Mouse (Mus musculus) left cerebral cortex, adult 2 months (tissue): ENCODE results near the gene Cntd1. TPM values are rescaled to one million over a fixed set of nuclear protein-coding genes. Genes with fewer than 3 reads are reported as not detected.
"Not testable (repeated sequence)": the region's sequence is repeated elsewhere in the genome, so short reads cannot be mapped to it uniquely, and the experiment has no call there.

ENCODE experiments used
- DNase-seq, 2 experiments: peaks; one replicate each; pipeline ENCODE4 v3.0.0; 2021 to 2022; ENCODE audit warnings: low spot score in 2 of 2, mixed read lengths in 1 of 2; ENCODE audit errors: extremely low spot score in 1 of 2
- H3K27ac ChIP-seq: fragments of 200-600 bp; 2 replicates; pipeline ENCODE4 v1.8.1; 2022
- H3K4me3 ChIP-seq: fragments of 200-600 bp; 2 replicates; pipeline ENCODE4 v1.8.1; 2022
- CTCF ChIP-seq: fragments of 200-600 bp; IDR thresholded peaks from 2 replicates; pipeline ENCODE4 v1.8.1; 2022; ENCODE audit warnings: antibody characterized with exemption, mild to moderate bottlenecking, moderate library complexity
- intact Hi-C: fragments of 180-260 bp; cut with DNase I; formaldehyde crosslinking; loops from one replicate; pipeline ENCODE4 v1.15.1; 2025
- total RNA-seq, 2 experiments: library from RNA; stranded (reverse); gene quantifications; 2 replicates each; pipeline ENCODE4 v1.2.3; 2021

Gene Cntd1
- total RNA-seq, 2 experiments from 2014 or later, result 0.44 to 0.81 TPM

DNA sequence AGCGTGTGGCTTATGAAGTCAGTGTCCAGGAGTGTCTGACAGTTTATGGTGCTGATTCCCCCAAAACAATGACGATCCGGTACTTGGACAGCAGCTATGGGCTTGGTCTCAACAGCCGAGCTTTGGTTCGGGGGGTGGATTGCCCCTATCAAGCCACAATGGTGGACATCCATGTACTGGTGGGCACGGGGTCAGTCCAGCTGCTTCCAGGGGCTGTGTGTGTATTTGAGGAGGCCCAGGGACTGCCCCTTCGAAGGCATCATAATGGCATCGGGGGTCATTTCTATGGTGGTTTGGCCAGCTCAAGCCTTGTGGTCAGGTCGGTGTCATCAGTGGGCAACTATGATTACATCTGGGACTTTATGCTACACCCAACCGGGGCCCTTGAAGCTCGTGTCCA is 47.3 kb downstream of the Cntd1 start:
- H3K27ac ChIP-seq, result no peak overlapping the region
- no peak for DNase-seq
- no peak for TF ChIP-seq CTCF
- intact Hi-C loops, result no loop called here
- H3K4me3 ChIP-seq, result no peak overlapping the region

- no peak overlapping the region for H3K4me3 ChIP-seq
- intact Hi-C loops, result no loop called here
- no peak overlapping the region for H3K27ac ChIP-seq
- no peak for TF ChIP-seq CTCF
- DNase-seq, result no peak
These were observed 48.5 kb downstream of the Cntd1 start for GRCm38 (mm10) chr11:101327311-101327710.

DNA sequence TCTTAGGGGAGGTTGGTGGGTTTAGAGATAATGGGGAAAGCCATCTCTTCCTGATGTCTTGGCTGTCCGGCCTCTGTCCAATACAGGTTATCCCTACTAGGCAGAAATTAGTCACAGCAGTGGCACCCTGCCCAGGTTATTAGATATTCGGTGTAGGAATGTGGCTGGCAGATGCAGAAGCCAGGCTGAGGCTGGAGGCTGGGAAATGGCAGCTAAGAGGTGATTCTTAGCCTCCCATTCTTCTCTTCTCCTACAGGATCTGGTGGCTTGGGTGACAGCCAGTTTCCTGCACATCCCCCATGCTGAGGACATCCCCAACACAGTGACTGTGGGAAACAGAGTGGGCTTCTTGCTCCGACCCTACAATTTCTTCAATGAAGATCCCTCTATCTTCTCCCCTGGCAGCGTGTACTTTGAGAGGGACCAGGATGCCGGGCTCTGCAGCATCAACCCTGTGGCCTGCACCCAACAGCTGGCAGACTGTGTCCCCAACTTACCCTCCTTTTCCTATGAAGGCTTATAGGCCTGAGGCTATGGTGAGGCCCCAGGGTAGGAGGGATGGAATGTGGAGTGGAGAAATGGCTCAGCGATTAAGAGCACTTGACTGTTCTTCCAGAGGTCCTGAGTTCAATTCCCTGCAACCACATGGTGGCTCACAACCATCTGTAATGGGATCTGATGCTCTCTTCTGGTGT is 50.3 kb downstream of the Cntd1 start:
- intact Hi-C loops, result no loop called here
- peak; percentile 21 to 38 for DNase-seq
- Histone ChIP-seq H3K4me3 (no peak overlapping the region), H3K27ac (no peak overlapping the region)
- TF ChIP-seq CTCF, result no peak

DNA sequence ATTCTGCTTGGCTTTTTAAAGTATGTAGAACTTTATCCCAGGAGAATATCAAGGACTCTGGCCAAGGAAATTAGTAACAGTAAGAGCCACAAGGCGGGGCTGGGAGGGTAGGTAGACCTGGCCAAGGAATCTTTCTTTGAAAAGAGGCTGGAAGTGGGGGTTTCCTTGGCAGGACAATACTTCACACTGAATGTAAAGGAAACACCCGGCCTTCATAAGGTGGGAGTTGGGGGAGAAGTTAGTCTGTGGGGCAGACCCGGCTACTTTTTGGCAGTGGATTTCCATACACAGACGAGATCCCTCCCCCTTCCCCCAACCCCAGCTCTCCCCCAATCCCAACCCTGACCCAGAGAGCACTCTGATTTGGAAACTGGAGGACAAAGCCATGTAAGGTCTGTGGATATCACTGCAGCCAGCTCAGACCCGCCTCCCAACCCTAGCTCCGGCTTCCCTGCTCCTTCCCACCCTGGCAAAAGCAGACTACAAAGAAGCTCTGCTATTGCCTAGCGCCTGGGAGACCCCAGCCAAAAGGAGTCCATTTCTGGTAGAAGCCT is 51.6 kb downstream of the Cntd1 start, which contains the start of gene Aoc3:
Gene Aoc3, plus strand, starts transcription at position 235 of the 554 bp plus-strand sequence.
- Histone ChIP-seq H3K4me3 (no peak within 1 kb of the TSS), H3K27ac (no peak within 1 kb of the TSS)
- intact Hi-C loops, result no loop called here
- no peak for TF ChIP-seq CTCF
- DNase-seq, result no peak

DNA sequence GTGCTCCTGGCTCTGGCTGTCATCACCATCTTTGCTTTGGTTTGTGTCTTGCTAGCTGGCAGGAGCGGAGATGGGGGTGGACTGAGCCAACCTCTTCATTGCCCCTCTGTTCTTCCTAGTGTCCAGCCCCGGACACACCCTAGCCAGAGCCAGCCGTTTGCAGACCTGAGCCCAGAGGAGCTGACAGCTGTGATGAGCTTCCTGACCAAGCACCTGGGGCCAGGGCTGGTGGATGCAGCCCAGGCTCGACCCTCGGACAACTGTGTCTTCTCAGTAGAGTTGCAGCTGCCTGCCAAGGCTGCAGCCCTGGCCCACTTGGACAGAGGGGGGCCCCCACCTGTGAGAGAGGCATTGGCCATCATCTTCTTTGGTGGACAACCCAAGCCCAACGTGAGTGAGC is 52.1 kb downstream of the Cntd1 start:
- DNase-seq, intact Hi-C loops, H3K4me3 ChIP-seq, H3K27ac ChIP-seq: not testable (repeated sequence)

GRCm38 (mm10) chr11:101332537-101332936 is 53.7 kb downstream of the Cntd1 start:
- intact Hi-C loops, result no loop called here
- no peak for TF ChIP-seq CTCF
- Histone ChIP-seq H3K27ac (no peak overlapping the region), H3K4me3 (no peak overlapping the region)
- DNase-seq, result no peak

DNA sequence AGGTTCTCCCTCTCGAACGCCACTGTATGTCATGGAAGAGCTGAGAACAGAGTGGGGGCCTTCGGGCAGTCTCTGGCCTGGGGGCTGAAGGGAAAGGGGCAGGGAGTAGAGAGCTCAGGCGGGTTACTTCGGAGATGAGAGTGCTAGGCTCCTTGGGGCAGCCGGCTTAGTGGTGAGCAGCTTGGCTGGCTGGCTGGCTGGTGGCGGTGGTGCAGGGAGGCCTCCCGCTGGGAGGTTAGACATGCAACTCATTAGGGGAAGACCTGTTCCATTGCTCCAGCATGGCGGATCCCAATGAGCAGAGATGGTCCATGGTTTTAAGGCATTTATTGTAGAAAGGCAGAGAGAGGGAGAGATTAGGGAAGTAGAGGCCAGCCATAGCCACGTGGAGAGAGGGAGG is 55.2 kb downstream of the Cntd1 start:
- TF ChIP-seq CTCF, result no peak
- no peak for DNase-seq
- intact Hi-C loops, result no loop called here

GRCm38 (mm10) chr11:101334516-101334915 is 55.7 kb downstream of the Cntd1 start:
- Histone ChIP-seq H3K27ac (no peak overlapping the region), H3K4me3 (no peak overlapping the region)
- DNase-seq, result no peak
- no peak for TF ChIP-seq CTCF
- intact Hi-C loops, result no loop called here

More for the DNA sequence above, 55.2 kb downstream of the Cntd1 start:
- no peak overlapping the region for H3K27ac ChIP-seq
- H3K4me3 ChIP-seq, result no peak overlapping the region

DNA sequence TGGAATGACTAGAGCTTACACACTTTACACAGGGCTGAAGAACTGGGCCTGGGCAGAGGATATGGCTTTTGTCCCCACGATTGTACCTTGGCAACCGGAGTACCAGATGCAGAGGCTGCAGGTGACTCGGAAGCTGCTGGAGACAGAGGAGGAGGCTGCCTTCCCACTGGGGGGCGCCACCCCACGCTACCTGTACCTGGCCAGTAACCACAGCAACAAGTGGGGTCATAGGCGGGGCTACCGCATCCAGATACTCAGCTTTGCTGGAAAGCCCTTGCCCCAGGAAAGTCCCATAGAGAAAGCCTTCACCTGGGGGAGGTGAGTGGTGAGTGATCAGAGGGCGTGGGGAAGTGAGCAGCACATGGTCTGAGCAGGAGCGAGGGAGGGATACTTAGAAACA is 56.9 kb downstream of the Cntd1 start:
- no peak for DNase-seq
- intact Hi-C loops, result no loop called here
- TF ChIP-seq CTCF, result no peak; the same call in 1 of the 2 replicates

GRCm38 (mm10) chr11:101338123-101338760 is 59.4 kb downstream of the Cntd1 start:
- DNase-seq, result no peak
- Histone ChIP-seq H3K27ac (no peak overlapping the region), H3K4me3 (peak overlapping the region; percentile 19; the same call in 1 of the 2 replicates)
- intact Hi-C loops, result no loop called here
- TF ChIP-seq CTCF, result no peak

More for the DNA sequence above, 56.9 kb downstream of the Cntd1 start:
- H3K27ac ChIP-seq, result no peak overlapping the region
- no peak overlapping the region for H3K4me3 ChIP-seq

Other genes with a start within 250 kb of the Cntd1 start
- gene Naglu, start 209.0 kb upstream of the Cntd1 start, total RNA-seq, result 1 to 10 TPM; 8.3 TPM
- gene Hsd17b1, start 200.6 kb upstream of the Cntd1 start, total RNA-seq, result 1 to 10 TPM in 1 of 2 experiments, under 1 TPM in 1; 0.87 to 1.5 TPM
- gene Coasy, start 196.4 kb upstream of the Cntd1 start, total RNA-seq, result 10 to 100 TPM; 22.5 to 24.1 TPM
- 10 to 100 TPM; 41.1 to 44.7 TPM for gene Mlx, start 191.7 kb upstream of the Cntd1 start, total RNA-seq
- 1 to 10 TPM; 2.7 to 3.1 TPM for gene Psmc3ip, start 183.6 kb upstream of the Cntd1 start, total RNA-seq
- gene Retreg3, start 159.1 kb upstream of the Cntd1 start, total RNA-seq, result 10 to 100 TPM; 50.7 to 56.6 TPM
- gene Tubg1, start 159.1 kb upstream of the Cntd1 start, total RNA-seq, result 10 to 100 TPM; 45.1 to 45.8 TPM
- gene Tubg2, start 123.1 kb upstream of the Cntd1 start, total RNA-seq, result 10 to 100 TPM; 51.4 to 52.9 TPM
- 100 to 1,000 TPM; 171 to 182 TPM for gene Cntnap1, start 108.5 kb upstream of the Cntd1 start, total RNA-seq
- 10 to 100 TPM; 13.0 to 13.2 TPM for gene Plekhh3, start 107.7 kb upstream of the Cntd1 start, total RNA-seq
- under 1 TPM in 1 of 2 experiments, not detected in 1; 0.38 TPM for gene Ccr10, start 103.6 kb upstream of the Cntd1 start, total RNA-seq
- gene Ezh1, start 52.5 kb upstream of the Cntd1 start, total RNA-seq, result 10 to 100 TPM; 56.9 to 62.1 TPM
- gene Ramp2, start 33.0 kb upstream of the Cntd1 start, total RNA-seq, result 10 to 100 TPM; 35.7 to 40.8 TPM
- 10 to 100 TPM; 59.3 to 61.0 TPM for gene Vps25, start 25.3 kb upstream of the Cntd1 start, total RNA-seq
- gene Wnk4, start 18.4 kb upstream of the Cntd1 start, total RNA-seq, result 1 to 10 TPM; 4.5 to 8.0 TPM
- gene Coa3, start 102 bp downstream of the Cntd1 start, total RNA-seq, result 10 to 100 TPM; 97.5 to 98.4 TPM
- gene Becn1, start 23.3 kb downstream of the Cntd1 start, total RNA-seq, result 100 to 1,000 TPM; 210 to 218 TPM
- gene Psme3, start 37.2 kb downstream of the Cntd1 start, total RNA-seq, result 100 to 1,000 TPM; 125 to 132 TPM
- 1 to 10 TPM; 7.2 to 9.4 TPM for gene Aoc2, start 46.1 kb downstream of the Cntd1 start, total RNA-seq
- under 1 TPM; 0.63 TPM for gene Aoc3, start 51.6 kb downstream of the Cntd1 start, total RNA-seq
- not detected for gene G6pc, start 88.5 kb downstream of the Cntd1 start, total RNA-seq
- 10 to 100 TPM; 43.8 to 47.1 TPM for gene Aarsd1, start 138.6 kb downstream of the Cntd1 start, total RNA-seq
- 1 to 10 TPM; 7.1 to 9.9 TPM for gene Gm27029, start 145.8 kb downstream of the Cntd1 start, total RNA-seq
- gene Rundc1, start 146.1 kb downstream of the Cntd1 start, total RNA-seq, result 10 to 100 TPM; 37.2 to 44.0 TPM
- gene Ptges3l, start 146.3 kb downstream of the Cntd1 start, total RNA-seq, result 1 to 10 TPM; 2.3 to 4.2 TPM
- gene Rpl27, start 163.3 kb downstream of the Cntd1 start, total RNA-seq, result 10 to 100 TPM; 31.5 to 34.7 TPM
- gene Ifi35, start 169.4 kb downstream of the Cntd1 start, total RNA-seq, result 1 to 10 TPM; 2.4 to 3.2 TPM
- gene Rnd2, start 186.0 kb downstream of the Cntd1 start, total RNA-seq, result 100 to 1,000 TPM; 141 to 159 TPM
- 10 to 100 TPM; 33.4 to 36.8 TPM for gene Vat1, start 187.2 kb downstream of the Cntd1 start, total RNA-seq